Mouse (Mus musculus) intestine, postnatal 0 days (tissue): ENCODE results near the gene Ryr1. TPM values are rescaled to one million over a fixed set of nuclear protein-coding genes. Genes with fewer than 3 reads are reported as not detected.
A peak's percentile ranks its signal among the peaks of the same experiment; 100 is the strongest.

ENCODE experiments used
- ATAC-seq: fragments of 200-750 bp; cut with Nextera tagmentation; 2 replicates; pipeline ENCODE4 v1.8.0; 2017; ENCODE audit warnings: mild to moderate bottlenecking, moderate TSS enrichment, moderate library complexity
- H3K27ac ChIP-seq: fragments of 300-500 bp; sonication (generic); 2 replicates; pipeline ENCODE4 v1.5.1; 2014; ENCODE audit warnings: mild to moderate bottlenecking, low read depth, low read length, moderate library complexity
- H3K27me3 ChIP-seq: fragments of 300-500 bp; sonication (generic); replicated peaks from 2 replicates; pipeline ENCODE4 v1.6.1; 2014; ENCODE audit warnings: low read length, mixed read lengths; ENCODE audit not compliant: control insufficient read depth, insufficient read depth
- H3K36me3 ChIP-seq: fragments of 300-500 bp; sonication (generic); 2 replicates; pipeline ENCODE4 v1.6.1; 2014; ENCODE audit warnings: mild to moderate bottlenecking, moderate library complexity; ENCODE audit not compliant: control insufficient read depth, insufficient read depth
- H3K4me1 ChIP-seq: fragments of 300-500 bp; sonication (generic); replicated peaks from 2 replicates; pipeline ENCODE4 v1.6.1; 2014; ENCODE audit warnings: antibody characterized with exemption, low read length, mixed read lengths; ENCODE audit not compliant: control insufficient read depth, insufficient read depth
- H3K4me2 ChIP-seq: fragments of 300-500 bp; sonication (generic); replicated peaks from 2 replicates; pipeline ENCODE4 v1.6.1; 2014; ENCODE audit warnings: low read depth, mild to moderate bottlenecking, moderate library complexity
- H3K4me3 ChIP-seq: fragments of 300-500 bp; sonication (generic); 2 replicates; pipeline ENCODE4 v1.5.1; 2014; ENCODE audit warnings: low read depth, low read length
- H3K9ac ChIP-seq: fragments of 300-500 bp; sonication (generic); 2 replicates; pipeline ENCODE4 v1.6.1; 2014; ENCODE audit warnings: mild to moderate bottlenecking, low read depth, low read length
- H3K9me3 ChIP-seq: fragments of 300-500 bp; sonication (generic); 2 replicates; pipeline ENCODE4 v1.6.1; 2016; ENCODE audit warnings: mixed run types; ENCODE audit not compliant: control insufficient read depth
- CTCF ChIP-seq: sonication (generic); IDR thresholded peaks from 2 replicates; pipeline ENCODE4 v1.5.1; 2016; ENCODE audit warnings: low read depth, mild to moderate bottlenecking, control low read depth, antibody characterized with exemption, moderate library complexity
- WGBS: fragments of 180-500 bp; shearing (Covaris S2); extraction: QIAGEN DNeasy Blood & Tissue Kit; methylation state at CpG from one replicate; pipeline ENCODE4 v1.1.7; 2014; 5-methylcytosine and 5-hydroxymethylcytosine counted together
- polyA plus RNA-seq: library from polyadenylated mRNA; unstranded; fragments of >200 nt; fragmentation: Nextera tagmentation; extraction: Ambion mirVana; gene quantifications from 2 replicates; pipeline ENCODE4 v1.2.1, GENCODE M21; 2015

Gene Ryr1
- polyA plus RNA-seq, 1 experiment from 2014 or later = 0.43 TPM

DNA sequence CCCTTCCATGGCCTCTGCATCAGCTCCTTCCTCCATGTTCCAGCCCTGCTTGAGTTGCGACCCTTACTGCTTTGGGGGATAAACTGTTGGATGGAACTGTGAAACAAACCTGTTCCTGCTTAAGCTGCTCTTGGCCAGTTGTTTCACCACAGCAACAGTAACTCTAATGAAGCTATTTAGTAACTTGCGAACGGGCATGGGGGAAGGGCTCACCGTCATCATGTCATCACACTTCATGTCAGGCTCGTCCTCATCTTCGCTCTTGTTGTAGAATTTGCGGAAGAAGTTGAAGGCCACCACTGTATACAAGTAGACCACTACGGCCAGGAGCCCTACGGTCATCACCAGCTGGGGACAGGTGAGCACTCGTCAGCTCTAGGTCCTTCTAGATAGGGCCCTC, 116.8 kb downstream of the Ryr1 start:
- WGBS = 95% methylated on average over 10 of the region's 10 CpGs
- Histone ChIP-seq H3K4me1 (no peaks in the 10 kb centered on the region), H3K4me2 (no peak overlapping the region), H3K9ac (no peak overlapping the region), H3K27ac (no peak overlapping the region), H3K9me3 (no peaks in the 10 kb centered on the region), H3K36me3 (no peaks in the 10 kb centered on the region), H3K4me3 (no peak overlapping the region), H3K27me3 (no peaks in the 10 kb centered on the region)
- no peak for ATAC-seq
- no peak for TF ChIP-seq CTCF

DNA sequence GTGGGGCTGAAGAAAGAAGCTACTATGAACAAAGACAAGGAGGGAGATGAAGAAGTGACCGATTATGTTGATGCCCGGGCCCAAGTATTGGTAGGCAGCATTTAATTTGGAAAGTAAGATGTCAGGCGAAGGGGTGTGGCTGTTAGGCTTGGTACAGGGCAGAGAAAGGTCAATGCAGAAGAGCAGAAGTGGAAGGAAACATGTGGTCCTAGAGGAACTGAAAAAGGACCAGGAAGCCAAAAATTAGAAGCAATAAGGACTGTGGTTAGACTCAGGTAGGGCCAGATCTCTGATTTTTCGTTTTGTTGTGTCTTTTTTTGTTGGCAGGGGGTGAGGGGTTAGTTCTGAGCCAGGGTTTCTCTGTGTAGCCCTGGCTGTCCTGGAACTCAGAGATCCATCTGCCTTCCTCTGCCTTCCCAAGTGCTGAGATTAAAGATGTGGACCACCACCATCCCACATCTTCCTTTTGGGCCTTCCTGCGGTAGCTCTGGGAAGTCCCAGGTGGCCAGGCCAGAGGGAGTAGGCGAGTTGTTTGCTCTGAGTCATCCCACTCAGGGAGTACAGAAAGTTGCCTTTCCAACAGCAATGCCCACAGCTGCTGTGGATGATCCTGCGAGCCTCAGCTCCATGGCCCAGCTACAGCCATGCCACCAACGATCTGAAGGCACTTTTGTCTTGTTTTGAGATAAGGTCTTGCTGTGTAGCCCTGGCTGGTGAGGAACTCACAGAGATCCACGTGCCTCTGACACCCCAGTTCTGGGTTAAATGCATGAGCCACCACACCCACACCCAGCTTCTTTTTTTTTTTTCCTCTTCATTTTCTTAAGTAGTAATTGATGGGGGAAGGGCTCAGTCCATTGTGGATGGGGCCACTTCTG, 117.5 kb downstream of the Ryr1 start:
- H3K27me3 ChIP-seq = no peaks in the 10 kb centered on the region
- H3K9me3 ChIP-seq = no peaks in the 10 kb centered on the region
- ATAC-seq = no peak
- H3K4me3 ChIP-seq = no peak overlapping the region
- no peak for TF ChIP-seq CTCF
- H3K27ac ChIP-seq = no peak overlapping the region
- no peaks in the 10 kb centered on the region for H3K4me1 ChIP-seq
- no peaks in the 10 kb centered on the region for H3K36me3 ChIP-seq
- no peak overlapping the region for H3K9ac ChIP-seq
- H3K4me2 ChIP-seq = no peak overlapping the region
- 68% methylated on average over 9 of the region's 9 CpGs for WGBS

DNA sequence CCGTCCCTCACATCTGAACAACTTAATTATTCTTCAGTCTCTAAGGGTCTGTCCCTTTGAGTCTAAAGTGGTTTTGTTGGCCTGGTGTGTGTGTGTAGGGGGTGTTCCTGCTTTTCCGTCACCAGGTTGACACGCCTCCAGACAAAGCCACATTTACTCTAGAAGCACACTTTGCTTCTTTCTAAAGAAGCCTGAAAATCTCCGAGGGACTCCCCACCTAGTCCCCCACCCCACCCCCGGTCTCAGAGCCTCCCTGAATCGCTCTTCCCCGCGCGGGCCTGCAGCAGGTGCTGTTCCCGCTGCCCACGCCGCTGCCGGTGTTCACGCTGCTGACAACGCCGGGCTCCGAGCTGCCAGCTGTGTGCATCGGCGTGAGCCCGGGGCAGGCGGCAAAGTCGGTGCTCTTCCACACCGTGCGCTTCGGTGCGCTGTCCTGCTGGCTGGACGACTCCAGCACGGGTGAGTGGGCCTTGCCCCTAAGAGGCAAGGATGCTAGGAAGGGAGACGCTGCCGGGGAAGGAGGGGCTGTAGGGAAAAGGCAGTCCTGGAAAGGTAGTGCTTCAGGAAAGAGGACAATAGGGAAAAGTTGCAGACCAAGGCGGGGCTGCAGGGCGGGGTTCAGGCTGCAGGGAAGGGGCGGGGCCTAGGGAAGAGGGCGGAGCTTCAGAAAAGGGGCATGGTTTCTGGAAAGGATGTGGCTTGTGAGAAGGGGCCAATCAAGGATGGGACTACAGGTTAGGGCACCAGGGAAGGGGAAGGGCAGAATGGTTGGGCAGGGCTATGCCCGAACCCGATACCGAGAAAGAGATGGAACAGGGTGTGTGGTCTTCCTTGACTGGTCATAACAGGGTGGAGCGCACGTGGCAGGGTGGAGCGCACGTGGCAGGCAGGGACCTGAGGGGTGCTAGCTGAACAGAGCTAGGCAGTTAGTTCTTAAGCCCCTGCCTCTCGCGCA, 124.1 kb downstream of the Ryr1 start:
- Histone ChIP-seq H3K27ac (no peak overlapping the region; the same call in 1 of the 2 replicates), H3K36me3 (no peaks in the 10 kb centered on the region), H3K4me3 (peak overlapping the region; percentile 40), H3K27me3 (no peaks in the 10 kb centered on the region), H3K9me3 (no peaks in the 10 kb centered on the region), H3K9ac (peak overlapping the region; percentile 55), H3K4me1 (no peaks in the 10 kb centered on the region), H3K4me2 (peak overlapping the region; percentile 91)
- peak; percentile 51 for ATAC-seq
- WGBS = 4% methylated on average over 43 of the region's 43 CpGs
- no peak for TF ChIP-seq CTCF

DNA sequence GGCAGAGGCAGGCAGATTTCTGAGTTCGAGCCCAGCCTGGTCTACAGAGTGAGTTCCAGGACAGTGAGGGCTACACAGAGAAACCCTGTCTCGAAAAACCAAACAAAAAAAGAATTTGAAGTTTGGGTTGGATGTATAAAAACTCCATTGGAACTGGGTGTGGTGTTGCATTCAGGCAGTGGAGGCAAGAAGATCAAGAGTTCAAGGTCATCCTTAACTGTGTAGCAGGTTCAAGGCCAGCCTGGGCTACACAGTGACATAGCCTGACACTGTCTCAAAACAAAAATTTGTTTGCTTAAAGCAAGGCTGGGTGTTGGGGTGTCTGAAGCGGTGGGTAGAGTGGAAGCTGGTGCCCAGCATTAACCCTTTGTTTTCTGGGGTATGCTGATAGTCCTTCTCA, 131.6 kb downstream of the Ryr1 start:
- no peak overlapping the region for H3K9ac ChIP-seq
- no peaks in the 10 kb centered on the region for H3K27me3 ChIP-seq
- TF ChIP-seq CTCF = no peak
- no peaks in the 10 kb centered on the region for H3K36me3 ChIP-seq
- H3K27ac ChIP-seq = no peak overlapping the region
- no peak overlapping the region for H3K4me3 ChIP-seq
- H3K4me2 ChIP-seq = no peak overlapping the region
- no peak for ATAC-seq
- H3K9me3 ChIP-seq = no peaks in the 10 kb centered on the region
- H3K4me1 ChIP-seq = no peaks in the 10 kb centered on the region
- 72% methylated on average over 3 of the region's 3 CpGs for WGBS

DNA sequence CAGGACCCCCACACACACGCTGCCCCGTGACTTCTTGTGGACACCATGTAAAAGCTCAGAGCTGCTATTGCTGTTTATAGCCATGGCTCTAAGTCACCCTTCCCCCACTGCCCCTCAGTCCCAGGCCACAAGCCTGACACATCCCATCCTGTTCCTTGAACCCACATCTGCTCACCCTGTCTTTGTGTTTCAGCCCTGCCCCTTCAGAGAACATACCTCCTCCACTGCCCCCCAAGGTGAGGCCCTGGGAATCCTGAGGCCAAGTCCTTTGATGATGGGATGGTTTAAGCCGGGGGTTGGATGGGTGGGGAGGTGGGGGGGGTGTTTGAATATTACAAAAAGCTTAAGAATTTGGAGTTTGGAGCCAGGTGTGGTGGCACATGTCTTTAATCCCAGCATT, 132.0 kb downstream of the Ryr1 start:
- WGBS = 87% methylated on average over 3 of the region's 3 CpGs
- Histone ChIP-seq H3K4me1 (no peaks in the 10 kb centered on the region), H3K4me3 (no peak overlapping the region), H3K36me3 (no peaks in the 10 kb centered on the region), H3K4me2 (no peak overlapping the region), H3K9ac (no peak overlapping the region), H3K27me3 (no peaks in the 10 kb centered on the region), H3K9me3 (no peaks in the 10 kb centered on the region), H3K27ac (no peak overlapping the region)
- TF ChIP-seq CTCF = no peak
- ATAC-seq = no peak

DNA sequence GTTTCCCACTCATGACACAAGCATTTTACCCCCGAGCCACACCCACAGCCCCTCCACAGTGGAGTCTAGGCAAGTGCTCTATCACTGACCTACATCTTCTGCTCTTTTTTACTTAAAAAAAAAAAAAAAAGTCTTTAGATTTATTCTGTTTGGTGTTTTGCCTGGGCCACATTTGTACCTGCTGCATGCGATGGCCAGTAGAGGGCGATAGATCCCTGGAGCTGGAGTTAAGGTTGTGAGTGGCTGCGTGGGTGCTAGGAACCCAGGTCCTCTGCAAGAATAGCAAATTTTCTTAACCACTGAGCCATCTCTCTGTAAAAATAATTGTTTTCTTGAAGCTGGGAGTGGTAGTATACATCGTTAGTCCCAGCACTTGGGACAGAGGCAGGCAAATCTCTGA, 133.4 kb downstream of the Ryr1 start:
- no peak overlapping the region for H3K27ac ChIP-seq
- no peaks in the 10 kb centered on the region for H3K36me3 ChIP-seq
- no peaks in the 10 kb centered on the region for H3K9me3 ChIP-seq
- H3K4me3 ChIP-seq = no peak overlapping the region
- TF ChIP-seq CTCF = peak; percentile 55
- H3K27me3 ChIP-seq = no peaks in the 10 kb centered on the region
- no peaks in the 10 kb centered on the region for H3K4me1 ChIP-seq
- WGBS = 66% methylated on average over 5 of the region's 5 CpGs
- H3K4me2 ChIP-seq = no peak overlapping the region
- no peak overlapping the region for H3K9ac ChIP-seq
- no peak for ATAC-seq
